Mouse (Mus musculus): ENCODE data around the gene Lhpp.

The Lhpp gene

DNA sequence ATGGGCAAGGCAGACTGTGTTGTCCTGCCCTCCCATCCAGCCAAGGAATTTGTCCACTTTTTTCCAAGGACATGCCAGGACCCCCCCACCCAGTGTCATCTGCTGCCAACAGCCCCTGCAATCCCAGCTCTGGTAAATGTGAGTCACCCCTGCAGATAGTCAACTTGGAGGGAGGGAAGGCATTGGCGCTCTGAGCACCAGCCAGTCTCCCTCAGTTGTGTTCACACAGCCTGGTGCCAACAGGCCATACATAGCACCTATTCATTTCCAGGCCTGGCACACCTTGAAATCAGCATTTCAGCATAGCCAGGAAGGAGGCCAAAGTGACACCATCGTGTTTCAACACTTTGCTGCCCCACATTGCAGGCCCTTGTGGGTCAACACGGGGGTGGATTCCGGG lies 73.5 kb downstream of the Lhpp start:
- no peak for DNase-seq

DNA sequence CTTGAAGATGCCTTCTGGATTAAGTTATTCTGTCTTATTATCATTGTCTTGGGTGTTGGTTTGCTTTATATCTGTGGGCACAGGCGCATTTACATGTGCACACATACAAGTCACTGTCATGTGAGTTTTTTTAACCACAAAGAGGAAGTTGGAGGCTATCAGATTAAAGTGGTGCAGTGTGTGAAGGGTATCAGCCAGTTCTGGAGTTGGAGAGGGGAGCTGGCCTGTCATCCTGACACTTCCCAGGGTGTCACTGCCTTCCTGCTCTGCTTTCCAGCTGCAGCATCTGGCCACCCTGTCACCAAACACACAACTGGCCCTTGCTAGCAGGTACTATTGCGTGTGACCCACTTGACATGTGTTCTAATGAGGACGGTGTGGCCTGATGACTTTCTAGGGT lies 76.1 kb downstream of the Lhpp start:
- DNase-seq, result no peak

DNA sequence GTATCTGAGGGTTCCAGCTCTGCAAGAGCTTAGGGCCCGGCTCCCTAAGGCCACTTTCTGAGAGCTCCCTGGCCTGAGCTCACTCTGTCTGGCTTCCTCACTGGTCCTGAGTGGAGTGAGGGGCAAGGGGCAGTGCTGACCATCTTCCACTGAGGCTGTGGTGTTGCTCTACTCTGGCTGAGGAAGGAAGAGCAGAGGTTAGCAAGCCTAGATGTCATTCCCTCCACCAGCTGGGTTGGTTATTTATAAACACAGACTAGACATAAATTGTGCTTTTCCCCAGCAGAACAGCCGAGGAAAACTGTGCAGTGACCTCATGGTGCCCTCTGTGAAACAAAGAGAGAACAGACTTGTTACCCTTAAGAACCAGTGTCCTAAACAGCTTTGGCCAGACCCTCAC lies 77.5 kb downstream of the Lhpp start:
- DNase-seq, result peak; percentile 44

DNA sequence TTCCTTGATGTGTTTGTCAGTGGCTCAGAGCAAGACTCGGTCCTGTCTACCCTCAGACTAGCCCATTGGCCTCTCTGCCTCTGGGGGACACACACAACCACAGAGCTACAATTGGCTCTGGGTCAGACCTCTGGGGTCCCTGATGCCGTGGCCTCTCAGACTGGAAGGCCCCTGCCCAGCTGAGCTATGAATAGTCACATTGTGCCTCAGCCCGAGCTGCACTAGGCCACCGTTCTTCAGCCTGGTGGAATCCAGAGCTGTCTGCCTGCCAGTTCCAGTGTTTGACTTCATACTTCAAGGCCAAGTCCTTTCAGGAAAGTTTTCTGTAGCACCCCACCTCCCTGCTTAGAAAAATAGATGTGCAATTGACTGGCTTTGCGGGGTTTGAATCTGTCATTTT lies 78.3 kb downstream of the Lhpp start:
- no peak for DNase-seq

DNA sequence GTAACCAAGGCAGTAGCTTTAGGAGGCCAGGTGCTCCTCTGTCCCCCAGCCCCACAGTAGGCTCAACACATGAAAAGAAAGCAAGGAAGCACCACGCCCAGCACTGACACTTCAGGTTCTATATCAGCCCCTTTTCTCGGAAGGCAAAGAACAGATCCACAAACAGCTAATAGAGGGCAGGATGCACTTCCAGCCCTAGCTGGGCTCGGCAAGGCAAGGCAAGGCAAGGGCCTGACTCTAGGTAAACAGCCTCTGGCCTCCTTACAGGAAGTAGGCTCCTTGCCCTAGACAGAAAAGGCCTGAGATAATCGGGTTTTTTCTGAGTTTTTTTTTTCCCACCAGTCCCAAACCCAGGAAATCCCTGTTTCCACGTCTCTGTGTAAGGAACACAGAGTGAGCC lies 79.3 kb downstream of the Lhpp start:
- DNase-seq, result no peak

DNA sequence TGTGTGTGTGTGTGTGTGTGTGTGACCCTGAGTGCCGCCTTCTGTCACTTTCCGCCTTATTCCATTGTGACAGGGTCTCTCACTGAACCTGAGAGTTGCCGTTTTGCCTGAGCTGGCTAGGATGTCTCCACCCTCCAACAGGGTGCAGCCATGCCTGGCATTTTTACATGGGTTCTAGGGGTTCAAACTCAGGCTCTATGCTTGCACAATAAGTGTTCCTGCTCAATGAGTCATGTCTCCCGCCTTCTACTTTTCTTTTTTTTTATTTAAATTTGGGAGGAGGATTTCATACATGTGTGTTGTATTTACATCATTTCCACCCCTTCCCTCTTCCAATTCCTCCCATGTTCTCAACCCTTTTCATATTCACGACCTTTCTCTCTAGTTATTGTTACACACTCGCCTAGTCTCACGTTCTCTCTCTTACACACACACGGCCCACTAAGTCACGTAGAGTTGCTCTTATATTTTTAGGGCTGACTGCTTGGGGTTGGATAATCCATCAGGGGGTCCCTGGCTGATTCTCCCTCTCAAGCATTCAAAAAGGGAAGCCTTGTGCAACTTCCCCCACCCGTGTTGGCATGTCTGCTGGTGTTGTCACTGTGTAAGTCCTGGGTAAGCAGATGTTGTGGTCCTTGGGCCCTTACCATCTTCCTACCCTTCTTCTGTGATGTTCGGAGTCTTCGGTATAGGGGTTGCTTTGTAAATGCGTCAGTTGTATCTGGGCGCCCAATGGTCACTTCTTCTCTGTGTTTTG lies 80.5 kb downstream of the Lhpp start:
- DNase-seq, result no peak

DNA sequence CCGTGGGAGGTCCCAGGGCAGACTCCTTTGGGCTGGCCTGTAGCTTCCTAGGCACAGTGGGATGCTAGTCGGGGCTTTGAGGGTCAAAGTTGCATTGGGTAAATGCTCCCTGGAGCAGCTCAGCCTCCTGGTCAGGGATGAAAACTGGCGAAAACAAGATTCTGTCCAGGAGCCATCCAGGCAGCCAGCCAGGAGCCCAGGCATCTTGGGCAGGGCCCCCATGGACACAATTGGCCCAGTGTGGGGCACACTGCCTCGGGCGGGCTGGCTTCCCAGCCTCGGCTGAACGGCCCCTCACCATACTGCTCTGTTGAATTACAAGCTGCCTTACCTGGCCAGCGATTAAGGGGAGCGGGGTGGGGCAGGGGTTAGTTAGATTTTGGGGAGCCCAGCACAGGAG lies 82.3 kb downstream of the Lhpp start:
- DNase-seq, result peak; percentile 70

DNA sequence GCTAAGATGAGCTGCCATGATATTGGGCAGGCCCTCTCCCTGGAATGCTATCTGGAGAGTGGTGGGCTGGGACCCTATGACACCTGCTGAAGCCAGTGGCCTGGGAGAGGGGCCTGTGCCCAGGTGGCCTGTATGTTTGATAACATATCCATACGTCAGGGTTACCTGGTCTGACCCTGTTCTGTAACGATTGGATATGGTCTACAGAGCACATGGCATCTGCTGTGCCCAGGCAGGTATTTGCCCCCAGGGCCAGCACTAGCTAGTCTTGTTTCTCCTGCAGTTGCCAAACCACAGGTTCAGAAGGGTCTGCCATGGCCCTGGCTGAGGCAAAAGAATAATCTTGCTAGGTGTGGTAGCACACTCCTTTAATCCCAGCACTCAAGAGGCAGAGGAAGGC lies 83.1 kb downstream of the Lhpp start:
- peak; percentile 77 for DNase-seq

DNA sequence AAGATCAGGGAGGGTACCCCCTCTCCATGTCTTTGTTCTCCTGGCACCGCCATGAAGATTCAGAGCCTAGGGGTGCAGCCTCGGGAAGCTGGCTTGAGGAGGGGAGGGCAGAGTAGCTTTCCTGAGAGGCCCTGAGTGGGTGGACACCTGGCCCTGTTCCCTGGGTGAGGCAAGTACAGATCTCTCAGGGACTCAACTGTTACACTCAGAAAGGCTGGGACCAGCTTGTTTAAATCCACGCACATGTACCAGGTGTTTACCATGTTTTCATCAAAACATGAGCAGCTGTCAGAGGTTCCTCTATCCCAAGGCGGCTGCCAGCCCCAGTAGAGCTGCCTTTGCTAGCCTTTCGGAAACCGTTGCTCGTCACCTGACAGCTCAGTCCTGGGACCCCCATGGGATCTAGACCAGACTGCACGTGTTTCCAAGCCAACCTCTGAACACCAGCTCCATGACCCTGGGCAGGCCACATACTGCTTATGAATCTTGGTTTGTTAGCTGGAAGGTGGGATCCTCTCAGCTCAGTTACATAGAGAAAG lies 86.9 kb downstream of the Lhpp start:
- DNase-seq, result no peak

DNA sequence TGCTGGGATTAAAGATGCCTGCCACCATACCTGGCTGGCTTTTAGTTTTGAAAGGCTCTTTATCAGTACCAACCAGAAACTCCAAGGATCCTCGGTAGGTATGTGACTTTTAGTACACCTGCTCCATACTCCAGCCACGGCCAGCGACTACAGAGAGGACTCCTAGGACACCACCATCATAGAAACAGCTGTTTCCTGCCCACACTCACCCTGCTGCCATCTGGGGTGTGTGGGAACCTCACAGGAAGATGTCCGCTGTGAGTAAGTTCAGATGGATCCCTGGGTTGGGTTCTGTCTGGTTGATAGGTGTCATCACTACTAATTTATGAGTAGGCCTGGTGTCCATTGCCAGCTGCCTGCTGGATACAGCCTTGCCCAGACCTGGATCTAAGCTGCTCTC lies 88.3 kb downstream of the Lhpp start:
- no peak for DNase-seq

DNA sequence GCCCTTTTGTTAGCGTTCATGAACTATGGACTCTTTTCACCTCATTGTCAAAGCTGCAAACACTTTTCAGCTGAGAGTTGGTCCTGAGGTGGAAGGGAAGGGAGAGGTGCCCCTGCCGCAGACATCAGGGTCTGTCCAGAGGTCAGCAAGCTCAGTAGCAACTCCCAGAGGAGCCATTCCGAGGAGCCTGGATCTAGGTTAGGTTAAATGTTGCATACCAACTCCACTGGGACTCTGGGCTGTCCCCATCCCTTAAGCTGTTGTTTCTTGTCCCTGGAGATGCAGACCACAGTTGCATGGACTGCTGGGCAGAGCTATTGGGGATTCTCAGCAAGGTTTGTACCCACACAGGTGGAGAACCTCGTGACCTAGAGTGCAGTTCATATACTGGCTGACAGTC lies 88.7 kb downstream of the Lhpp start:
- no peak for DNase-seq

DNA sequence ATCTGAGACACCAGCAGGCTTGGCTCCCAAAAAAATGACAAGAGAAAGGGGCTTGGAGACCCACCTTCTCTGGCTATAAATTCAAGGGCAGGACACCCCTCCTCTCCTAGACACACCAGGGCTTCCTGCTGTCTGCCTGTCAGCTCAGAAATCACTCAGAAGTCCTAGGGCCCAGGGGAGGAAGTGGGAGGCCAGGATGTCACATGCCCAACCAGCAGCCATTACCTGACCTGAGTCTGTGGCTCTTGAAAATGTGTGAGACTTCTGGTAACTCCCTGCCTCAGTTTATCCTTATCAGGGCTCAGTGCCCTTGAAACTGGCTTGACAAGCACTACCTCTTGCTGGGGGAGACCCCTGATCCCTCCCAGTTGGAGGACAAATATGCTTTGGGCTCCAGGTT lies 89.2 kb downstream of the Lhpp start:
- DNase-seq, result no peak

DNA sequence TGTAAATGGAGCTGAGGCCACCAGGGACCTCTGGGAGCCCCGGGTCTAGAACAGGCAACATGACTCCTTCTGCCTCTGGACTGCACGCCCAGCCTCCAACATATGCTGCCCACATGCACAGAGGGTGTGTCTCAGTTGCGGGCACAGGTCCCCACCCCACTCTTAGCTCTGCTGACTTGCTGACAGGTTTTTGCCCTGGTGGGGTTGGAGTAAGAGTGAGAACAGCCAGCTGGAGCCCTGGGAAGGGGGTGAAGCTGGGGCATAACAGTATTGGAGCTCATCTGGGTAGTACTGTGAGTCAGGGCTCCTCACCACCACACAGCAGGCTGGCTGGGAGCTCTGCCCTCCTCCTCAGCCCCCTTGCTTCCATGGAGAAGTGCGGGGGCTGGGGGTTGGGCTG lies 89.7 kb downstream of the Lhpp start:
- DNase-seq, result no peak

DNA sequence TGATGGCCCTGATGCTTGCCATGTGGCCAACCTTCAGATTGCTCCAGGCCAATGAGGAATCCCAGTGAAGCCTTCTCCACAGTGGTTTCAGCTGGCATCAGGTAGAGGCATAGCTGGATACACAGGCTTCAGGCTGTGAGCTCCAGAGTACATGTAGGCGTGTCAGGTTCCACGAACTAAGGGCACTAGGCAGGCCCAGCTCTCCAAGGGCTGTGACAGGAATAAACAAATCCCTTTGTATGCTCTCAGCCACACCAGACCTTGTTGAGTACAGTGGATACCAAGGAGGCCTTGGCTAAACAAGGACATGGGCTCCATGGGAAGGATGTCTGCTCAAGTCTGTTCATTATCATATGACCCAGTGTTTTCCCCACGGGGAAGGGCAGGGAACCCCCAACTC lies 91.0 kb downstream of the Lhpp start:
- no peak for DNase-seq

DNA sequence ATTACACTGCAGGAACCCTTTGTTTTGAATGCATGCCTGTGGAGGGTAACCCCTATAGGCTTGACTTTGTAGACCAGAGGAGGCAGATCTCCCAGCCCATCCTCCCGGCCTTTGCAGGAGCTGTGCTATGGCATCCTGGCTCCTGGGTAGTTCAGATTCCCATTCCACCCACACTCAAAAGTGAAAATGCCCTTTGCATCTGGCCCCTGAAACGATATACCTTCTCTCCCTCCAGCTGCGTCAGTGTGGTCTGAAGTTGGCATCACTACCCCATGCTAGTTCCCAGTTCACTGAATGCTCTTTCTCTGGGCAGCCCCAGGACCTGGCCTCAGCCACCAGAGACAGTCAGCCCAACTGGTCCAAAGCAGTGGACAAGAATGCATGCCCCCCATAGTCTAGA lies 91.6 kb downstream of the Lhpp start:
- no peak for DNase-seq

DNA sequence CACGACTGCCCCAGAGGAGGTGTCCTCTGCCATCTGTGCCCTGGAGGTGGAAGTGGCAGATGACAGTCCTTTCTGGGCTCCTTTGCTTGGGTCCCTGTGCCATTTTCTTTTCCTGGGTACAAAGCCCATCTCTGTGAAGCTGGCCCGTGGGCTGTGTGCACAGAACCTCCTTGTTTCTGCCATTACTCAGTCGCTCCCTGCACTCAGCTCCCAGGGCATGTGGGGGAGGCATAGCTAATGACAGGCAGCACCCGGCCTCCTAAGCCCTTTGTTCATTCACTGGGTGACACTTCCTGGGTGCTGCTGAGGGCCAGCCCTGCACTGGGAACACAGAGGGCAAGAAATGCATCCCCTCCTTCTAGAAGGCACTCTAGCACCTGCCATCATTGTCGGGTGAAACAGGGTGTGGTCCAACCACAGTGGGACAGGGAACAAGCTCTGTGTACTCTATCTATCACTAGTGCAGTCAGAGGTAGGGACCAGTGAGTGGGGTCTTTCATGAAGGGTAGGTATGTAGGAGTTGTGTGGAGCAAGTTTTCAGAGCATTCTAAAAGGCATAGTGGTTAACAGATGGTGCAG lies 92.1 kb downstream of the Lhpp start:
- no peak for DNase-seq

DNA sequence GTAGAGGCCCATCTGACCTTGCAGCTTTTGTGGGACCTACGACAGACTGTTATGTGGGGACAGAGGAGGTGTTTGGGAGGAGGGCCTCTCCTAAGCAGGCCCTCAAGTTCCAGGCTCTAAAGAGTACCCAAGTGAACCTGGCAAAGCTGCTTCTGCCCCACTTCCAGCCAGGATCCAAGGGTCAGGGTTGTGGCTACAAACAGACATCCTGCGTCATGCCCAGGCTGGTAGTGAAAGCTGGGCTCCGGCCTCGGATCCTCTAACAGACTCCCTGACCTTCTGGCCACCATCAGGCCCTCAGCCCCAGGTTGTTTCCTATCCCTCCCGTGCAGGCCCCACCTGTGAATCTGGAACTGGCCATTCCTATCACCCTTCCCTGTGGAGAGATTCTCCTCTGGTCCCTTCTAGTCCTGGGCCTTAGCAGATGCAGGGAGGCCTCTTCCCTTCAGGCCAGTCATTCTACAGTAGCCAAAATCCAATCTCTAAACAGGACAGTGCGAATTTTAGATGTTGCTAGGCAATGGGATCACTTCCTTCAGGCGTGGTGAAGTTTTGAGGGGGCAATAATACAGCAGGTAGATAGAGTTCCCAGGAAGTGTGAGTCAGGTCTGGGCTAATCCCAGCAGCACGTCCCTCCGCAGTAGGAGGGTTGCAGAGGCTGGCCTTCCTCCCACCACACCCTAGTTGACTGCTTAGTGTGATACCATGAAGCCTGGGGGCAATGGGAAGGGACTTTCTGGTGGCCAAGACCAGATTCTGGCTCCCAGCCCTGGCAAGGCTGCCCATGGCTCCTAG lies 93.3 kb downstream of the Lhpp start:
- DNase-seq, result no peak

DNA sequence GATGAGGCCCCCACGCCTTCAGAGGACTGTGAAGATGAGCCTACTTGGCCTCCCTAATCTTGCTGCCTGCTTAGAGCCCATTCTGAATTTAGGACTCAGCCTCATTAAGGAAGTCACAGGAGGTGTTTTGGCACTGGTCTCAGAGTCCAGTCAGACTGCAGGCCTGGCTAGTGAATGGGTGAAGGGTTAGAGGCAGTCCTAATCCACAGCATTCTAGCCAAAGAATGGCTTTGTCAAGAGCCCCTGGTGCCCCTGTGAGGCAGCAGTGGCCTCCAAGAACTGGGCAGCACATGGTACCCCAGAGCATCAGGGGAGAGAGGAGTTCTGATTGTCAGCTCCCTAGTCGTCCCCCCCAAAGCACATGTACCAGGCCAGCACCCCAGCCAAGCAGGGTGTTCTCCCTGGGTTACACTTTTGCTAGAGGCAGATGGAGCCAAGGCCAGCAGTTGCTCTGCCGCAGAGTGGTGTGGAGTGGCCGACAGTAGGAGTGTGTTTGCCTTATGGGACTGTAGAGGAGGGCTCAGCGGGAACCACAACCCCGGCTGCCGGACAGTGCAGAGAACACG lies 94.0 kb downstream of the Lhpp start:
- no peak for DNase-seq

DNA sequence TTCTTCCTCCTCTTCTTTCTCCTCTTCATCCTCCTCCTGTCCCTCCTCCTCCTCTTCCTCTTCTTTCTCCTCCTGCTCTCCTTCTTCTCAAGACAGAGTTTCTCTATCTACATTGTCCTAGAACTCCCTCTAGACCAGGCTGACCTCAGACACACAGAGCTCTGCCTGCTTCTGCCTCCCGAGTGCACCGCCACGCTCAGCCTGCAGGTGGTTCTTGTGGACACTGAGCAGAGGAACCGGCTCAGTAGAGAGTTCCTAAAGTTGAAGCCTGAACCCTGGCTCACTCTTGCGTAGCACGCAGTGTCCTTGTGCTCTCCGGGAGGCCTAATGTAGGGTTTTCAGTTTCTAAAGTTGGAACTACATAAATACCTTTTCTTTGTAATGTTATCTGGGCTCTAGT lies 94.7 kb downstream of the Lhpp start:
- DNase-seq, result peak; percentile 45

DNA sequence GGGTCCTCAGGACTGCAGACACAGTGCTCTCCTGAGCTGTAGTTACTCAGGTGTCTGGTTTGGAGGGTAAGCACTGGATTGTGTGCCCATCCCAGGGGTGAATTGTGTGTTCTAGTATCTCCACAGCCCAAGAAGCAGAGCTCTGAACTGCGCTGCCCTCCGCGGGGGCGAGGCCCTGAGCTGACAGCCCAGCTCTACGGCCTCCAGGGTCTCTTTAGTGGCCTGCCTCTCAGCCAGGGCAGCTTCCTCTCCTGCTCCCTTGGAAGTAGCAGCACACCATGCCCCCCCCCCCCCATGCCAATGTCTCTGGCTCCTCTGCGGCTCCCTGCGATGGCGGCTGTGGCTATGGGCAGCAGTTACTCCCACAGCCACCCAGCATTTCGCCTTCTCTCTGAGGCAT lies 101.1 kb downstream of the Lhpp start:
- DNase-seq, result no peak

DNA sequence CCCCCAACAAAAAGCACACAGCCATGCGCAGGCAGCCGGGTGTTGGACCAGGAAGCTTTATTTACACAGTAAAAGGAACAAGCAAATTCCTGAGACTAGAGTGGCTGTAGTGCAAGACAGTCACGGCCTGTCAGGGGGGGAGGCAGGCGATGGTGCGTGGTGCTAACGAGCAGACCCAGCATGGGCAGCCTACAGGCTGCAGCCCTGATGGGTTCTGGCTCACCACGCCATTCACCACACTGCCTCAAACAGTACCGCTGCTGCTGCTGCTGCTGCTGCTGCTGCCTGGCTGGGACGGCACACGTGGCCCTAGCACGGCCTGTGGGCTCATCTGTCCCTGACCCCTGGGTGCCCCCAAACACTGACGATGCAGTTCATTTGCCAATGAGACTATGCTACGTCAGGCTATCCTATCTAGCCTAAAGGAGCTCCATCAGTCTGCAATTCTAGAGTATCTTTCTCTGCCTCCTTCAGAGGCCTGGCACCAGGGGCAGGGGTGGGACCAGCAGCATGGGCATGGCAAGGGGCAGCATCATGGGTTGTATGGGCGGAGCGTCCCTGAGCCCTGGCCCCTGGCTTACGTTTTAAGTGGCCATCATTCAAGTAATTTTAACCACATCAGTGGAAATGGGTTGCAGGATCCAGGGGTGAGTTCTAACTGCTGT lies 101.7 kb downstream of the Lhpp start:
- no peak for DNase-seq

DNA sequence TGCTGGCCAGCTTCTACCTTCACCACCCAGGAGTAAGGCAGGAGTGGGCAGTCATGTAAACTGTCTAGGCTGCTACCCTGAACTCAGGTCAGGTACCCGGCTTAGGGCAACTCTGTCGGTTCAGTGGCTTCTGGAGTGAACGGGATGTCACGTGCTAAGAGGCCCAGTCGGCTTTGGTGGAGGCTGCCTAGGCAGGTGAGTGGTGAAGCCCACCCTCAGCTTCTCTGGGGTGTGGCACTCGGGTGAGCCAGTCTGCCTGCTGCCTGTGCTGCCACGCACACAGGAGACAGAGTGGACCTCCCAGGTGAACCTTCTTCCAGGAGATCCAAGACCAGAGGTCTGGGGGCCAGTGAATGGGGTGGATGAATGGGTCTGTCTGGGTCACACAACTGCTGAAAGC lies 102.5 kb downstream of the Lhpp start:
- no peak for DNase-seq

DNA sequence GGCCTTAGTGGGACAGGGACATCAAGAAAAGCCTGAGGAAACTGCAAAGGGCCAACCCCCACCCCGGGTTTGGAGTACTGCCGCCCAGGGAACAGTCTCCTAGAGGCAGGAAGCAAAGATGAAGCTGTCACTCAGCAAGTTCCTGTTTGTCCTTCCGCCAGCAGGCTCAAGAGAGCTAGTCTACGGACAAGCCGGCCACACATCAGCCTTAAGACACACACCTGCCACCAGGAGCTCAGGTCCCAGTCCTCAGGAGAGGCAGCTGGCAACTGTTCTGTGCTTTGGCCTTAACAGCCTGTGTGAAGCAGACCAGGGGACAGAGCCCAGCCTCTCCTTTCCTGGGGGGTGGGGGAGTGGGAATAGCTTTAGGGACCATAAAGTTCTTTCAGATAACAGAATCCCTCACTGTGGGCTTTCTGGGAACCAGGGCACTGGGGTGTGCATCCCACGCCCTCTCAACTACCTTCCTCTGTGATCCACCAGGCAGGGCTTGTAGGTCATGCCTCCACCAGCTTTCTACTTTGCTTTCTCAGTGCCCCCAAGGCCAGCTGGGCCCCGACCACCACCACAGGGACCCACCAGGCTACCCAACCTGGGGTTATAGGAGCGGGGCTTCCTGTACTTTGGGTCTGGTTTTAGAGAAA lies 103.2 kb downstream of the Lhpp start:
- peak; percentile 73 for DNase-seq

Measured in kidney, adult 9 months (tissue).